Mouse (Mus musculus) midbrain, postnatal 0 days (tissue): ENCODE results near the gene 1810009A15Rik. TPM values are rescaled to one million over a fixed set of nuclear protein-coding genes. Genes with fewer than 3 reads are reported as not detected.

Source experiments
- ATAC-seq: fragments of 200-750 bp; cut with Nextera tagmentation; 2 replicates; pipeline ENCODE4 v1.8.0; 2017; ENCODE audit warnings: moderate number of reproducible peaks, mild to moderate bottlenecking, moderate TSS enrichment, moderate library complexity; ENCODE audit not compliant: low FRiP score
- DNase-seq: peaks from one replicate; pipeline ENCODE4 v3.0.0-alpha.2; 2015; ENCODE audit warnings: low spot score
- H3K27ac ChIP-seq: fragments of 300-500 bp; sonication (generic); 2 replicates; pipeline ENCODE4 v1.5.1; 2014; ENCODE audit warnings: low read depth, mild to moderate bottlenecking, low read length, mixed read lengths
- H3K27me3 ChIP-seq: fragments of 300-500 bp; sonication (generic); 2 replicates; pipeline ENCODE4 v1.6.1; 2014; ENCODE audit warnings: low read length, control low read depth, mixed read lengths; ENCODE audit not compliant: insufficient read depth
- H3K36me3 ChIP-seq: fragments of 300-500 bp; sonication (generic); 2 replicates; pipeline ENCODE4 v1.6.1; 2014; ENCODE audit warnings: low read length, control low read depth, mixed read lengths; ENCODE audit not compliant: insufficient read depth
- H3K4me1 ChIP-seq: fragments of 300-500 bp; sonication (generic); 2 replicates; pipeline ENCODE4 v1.6.1; 2014; ENCODE audit warnings: mild to moderate bottlenecking, control low read depth, antibody characterized with exemption, low read length, mixed read lengths; ENCODE audit not compliant: insufficient read depth
- H3K4me2 ChIP-seq: fragments of 300-500 bp; sonication (generic); 2 replicates; pipeline ENCODE4 v1.6.1; 2014; ENCODE audit warnings: low read depth, mild to moderate bottlenecking, low read length, mixed read lengths; ENCODE audit not compliant: poor library complexity, severe bottlenecking
- H3K4me3 ChIP-seq: fragments of 300-500 bp; sonication (generic); 2 replicates; pipeline ENCODE4 v1.5.1; 2014; ENCODE audit warnings: low read depth, mild to moderate bottlenecking, low read length, moderate library complexity
- H3K9ac ChIP-seq: fragments of 300-500 bp; sonication (generic); replicated peaks from 2 replicates; pipeline ENCODE4 v1.6.1; 2014; ENCODE audit warnings: mild to moderate bottlenecking, low read length, moderate library complexity, mixed read lengths; ENCODE audit not compliant: poor library complexity, severe bottlenecking
- H3K9me3 ChIP-seq: fragments of 300-500 bp; sonication (generic); 2 replicates; pipeline ENCODE4 v1.6.1; 2016; ENCODE audit warnings: low read length, control low read depth
- CTCF ChIP-seq: IDR thresholded peaks from 2 replicates; pipeline ENCODE4 v1.5.1; 2016; ENCODE audit warnings: antibody characterized with exemption, mild to moderate bottlenecking
- WGBS: fragments of 180-500 bp; shearing (Covaris S2); extraction: QIAGEN DNeasy Blood & Tissue Kit; methylation state at CpG from one replicate; pipeline ENCODE4 v1.1.7; 2014; 5-methylcytosine and 5-hydroxymethylcytosine counted together
- microRNA-seq: library from miRNA; unstranded; fragments of <30 nt; microRNA quantifications from one replicate; pipeline ENCODE4, GENCODE M21; 2016; ENCODE audit warnings: borderline number of aligned reads
- polyA plus RNA-seq: library from polyadenylated mRNA; unstranded; fragments of >200 nt; fragmentation: Nextera tagmentation; extraction: Ambion mirVana; gene quantifications from 2 replicates; pipeline ENCODE4 v1.2.1, GENCODE M21; 2015
- total RNA-seq: library from RNA; depleted of rRNA; stranded (reverse); fragments of >200 nt; gene quantifications from 2 replicates; pipeline ENCODE4 v1.2.3, GENCODE M21; 2014; rRNA removed

Gene 1810009A15Rik
- total and polyA plus RNA-seq, 2 experiments from 2014 or later, result 23.7 to 29.2 TPM

- no peaks in the 10 kb centered on the region for H3K27me3 ChIP-seq
- TF ChIP-seq CTCF, result no peak
- no peak overlapping the region for H3K4me2 ChIP-seq
- no peaks in the 10 kb centered on the region for H3K9me3 ChIP-seq
- H3K4me3 ChIP-seq, result no peak overlapping the region
- no peaks in the 10 kb centered on the region for H3K4me1 ChIP-seq
- ATAC-seq, result no peak
- WGBS, result 83% methylated on average over 7 of the region's 7 CpGs
- no peak for DNase-seq
- peaks cover 16% of the 10 kb centered on the region for H3K36me3 ChIP-seq
- H3K9ac ChIP-seq, result no peak overlapping the region
- H3K27ac ChIP-seq, result no peak overlapping the region
Observed at GRCm38 (mm10) chr19:8930771-8931170, 42.1 kb downstream of the 1810009A15Rik start.

DNA sequence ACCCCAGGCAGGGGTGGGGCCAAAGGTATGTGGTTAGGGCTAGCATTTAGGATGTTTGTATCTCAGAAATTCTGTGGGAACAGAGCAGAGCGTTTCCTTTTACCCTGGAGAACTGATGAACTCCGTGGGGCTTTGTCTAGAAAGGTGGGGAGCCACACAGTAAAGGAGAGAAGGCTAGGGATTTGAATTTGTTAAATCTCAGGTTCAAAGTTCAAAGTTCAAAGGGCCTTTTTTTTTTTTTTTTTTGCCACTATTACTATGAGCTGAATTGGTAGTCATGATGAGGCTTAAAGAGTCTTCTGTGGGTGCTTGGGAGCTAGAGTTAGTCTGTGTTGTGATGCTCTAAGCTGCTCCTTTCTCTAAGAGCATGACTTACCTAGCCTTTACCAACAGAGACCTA is 48.1 kb downstream of the 1810009A15Rik start:
- TF ChIP-seq CTCF, result no peak
- ATAC-seq, result no peak

More for the DNA sequence above, 48.1 kb downstream of the 1810009A15Rik start:
- H3K27ac ChIP-seq, result no peak overlapping the region
- no peaks in the 10 kb centered on the region for H3K27me3 ChIP-seq
- H3K9ac ChIP-seq, result no peak overlapping the region
- DNase-seq, result no peak
- no peak overlapping the region for H3K4me2 ChIP-seq
- no peaks in the 10 kb centered on the region; the same call in 1 of the 2 replicates for H3K4me1 ChIP-seq
- 81% methylated on average over 2 of the region's 2 CpGs for WGBS
- no peaks in the 10 kb centered on the region for H3K36me3 ChIP-seq
- H3K4me3 ChIP-seq, result no peak overlapping the region
- no peaks in the 10 kb centered on the region for H3K9me3 ChIP-seq

Small RNA genes lying within 50 kb of the gene (microRNA-seq; reads per million reads assigned to microRNA genes)
- gene Mir5136, result not detected

Other genes starting within 250 kb of the 1810009A15Rik start
Only the 30 nearest of the 33 such genes appear.
- 111 and 133 TPM in 2 replicates for gene Slc3a2, start 165.5 kb upstream of the 1810009A15Rik start, total RNA-seq
- gene Slc3a2, start 165.5 kb upstream of the 1810009A15Rik start, polyA plus RNA-seq, result 212 and 223 TPM in 2 replicates
- 50.9 and 65.7 TPM in 2 replicates for gene Wdr74, start 153.0 kb upstream of the 1810009A15Rik start, total RNA-seq
- gene Wdr74, start 153.0 kb upstream of the 1810009A15Rik start, polyA plus RNA-seq, result 85.9 and 88.2 TPM in 2 replicates
- not detected in 2 replicates for gene 1700092M07Rik, start 148.1 kb upstream of the 1810009A15Rik start, total RNA-seq
- gene 1700092M07Rik, start 148.1 kb upstream of the 1810009A15Rik start, polyA plus RNA-seq, result 0.64 TPM in 1 of 2 replicates, not detected in the other
- 112 and 147 TPM in 2 replicates for gene Stx5a, start 147.4 kb upstream of the 1810009A15Rik start, total RNA-seq
- 104 and 106 TPM in 2 replicates for gene Stx5a, start 147.4 kb upstream of the 1810009A15Rik start, polyA plus RNA-seq
- gene Nxf1, start 131.8 kb upstream of the 1810009A15Rik start, total RNA-seq, result 67.4 and 75.6 TPM in 2 replicates
- gene Nxf1, start 131.8 kb upstream of the 1810009A15Rik start, polyA plus RNA-seq, result 90.0 and 92.8 TPM in 2 replicates
- 210 and 320 TPM in 2 replicates for gene Tmem223, start 117.9 kb upstream of the 1810009A15Rik start, total RNA-seq
- 202 and 230 TPM in 2 replicates for gene Tmem223, start 117.9 kb upstream of the 1810009A15Rik start, polyA plus RNA-seq
- 20.4 and 27.3 TPM in 2 replicates for gene Tmem179b, start 114.4 kb upstream of the 1810009A15Rik start, total RNA-seq
- 19.1 and 21.1 TPM in 2 replicates for gene Tmem179b, start 114.4 kb upstream of the 1810009A15Rik start, polyA plus RNA-seq
- gene Taf6l, start 102.4 kb upstream of the 1810009A15Rik start, total RNA-seq, result 32.5 and 38.7 TPM in 2 replicates
- 25.2 and 26.4 TPM in 2 replicates for gene Taf6l, start 102.4 kb upstream of the 1810009A15Rik start, polyA plus RNA-seq
- 67.2 and 67.5 TPM in 2 replicates for gene Polr2g, start 90.3 kb upstream of the 1810009A15Rik start, total RNA-seq
- gene Polr2g, start 90.3 kb upstream of the 1810009A15Rik start, polyA plus RNA-seq, result 163 and 171 TPM in 2 replicates
- 6.0 and 6.2 TPM in 2 replicates for gene Zbtb3, start 86.3 kb upstream of the 1810009A15Rik start, total RNA-seq
- gene Zbtb3, start 86.3 kb upstream of the 1810009A15Rik start, polyA plus RNA-seq, result 3.2 and 4.5 TPM in 2 replicates
- 63.0 and 63.8 TPM in 2 replicates for gene Ttc9c, start 69.5 kb upstream of the 1810009A15Rik start, total RNA-seq
- gene Ttc9c, start 69.5 kb upstream of the 1810009A15Rik start, polyA plus RNA-seq, result 38.8 and 45.3 TPM in 2 replicates
- gene Hnrnpul2, start 68.8 kb upstream of the 1810009A15Rik start, total RNA-seq, result 25.9 and 36.2 TPM in 2 replicates
- 4.6 and 5.5 TPM in 2 replicates for gene Hnrnpul2, start 68.8 kb upstream of the 1810009A15Rik start, polyA plus RNA-seq
- gene AC129217.1, start 59.1 kb upstream of the 1810009A15Rik start, total RNA-seq, result 5.6 and 12.7 TPM in 2 replicates
- not detected in 2 replicates for gene AC129217.1, start 59.1 kb upstream of the 1810009A15Rik start, polyA plus RNA-seq
- gene Bscl2, start 51.4 kb upstream of the 1810009A15Rik start, total RNA-seq, result 112 and 121 TPM in 2 replicates
- gene Bscl2, start 51.4 kb upstream of the 1810009A15Rik start, polyA plus RNA-seq, result 101 and 108 TPM in 2 replicates
- gene Gng3, start 49.7 kb upstream of the 1810009A15Rik start, total RNA-seq, result 103 and 119 TPM in 2 replicates
- gene Gng3, start 49.7 kb upstream of the 1810009A15Rik start, polyA plus RNA-seq, result 746 and 809 TPM in 2 replicates
- 2.7 and 3.5 TPM in 2 replicates for gene Lrrn4cl, start 38.1 kb upstream of the 1810009A15Rik start, total RNA-seq
- 2.0 and 2.1 TPM in 2 replicates for gene Lrrn4cl, start 38.1 kb upstream of the 1810009A15Rik start, polyA plus RNA-seq
- 73.5 and 73.8 TPM in 2 replicates for gene Ubxn1, start 17.4 kb upstream of the 1810009A15Rik start, total RNA-seq
- 142 and 143 TPM in 2 replicates for gene Ubxn1, start 17.4 kb upstream of the 1810009A15Rik start, polyA plus RNA-seq
- 22.6 and 26.5 TPM in 2 replicates for gene Uqcc3, start 7.9 kb upstream of the 1810009A15Rik start, total RNA-seq
- gene Uqcc3, start 7.9 kb upstream of the 1810009A15Rik start, polyA plus RNA-seq, result 64.2 and 65.0 TPM in 2 replicates
- gene Lbhd1, start 5.1 kb upstream of the 1810009A15Rik start, total RNA-seq, result 4.2 and 6.6 TPM in 2 replicates
- 17.7 and 20.6 TPM in 2 replicates for gene Lbhd1, start 5.1 kb upstream of the 1810009A15Rik start, polyA plus RNA-seq
- not detected in 2 replicates for gene Gm49403, start 4.9 kb upstream of the 1810009A15Rik start, total RNA-seq
- not detected in 2 replicates for gene Gm49403, start 4.9 kb upstream of the 1810009A15Rik start, polyA plus RNA-seq
- gene Gm49416, start 73 bp downstream of the 1810009A15Rik start, total RNA-seq, result 3.8 TPM in 1 of 2 replicates, not detected in the other
- not detected in 2 replicates for gene Gm49416, start 73 bp downstream of the 1810009A15Rik start, polyA plus RNA-seq
- gene Ints5, start 4.2 kb downstream of the 1810009A15Rik start, total RNA-seq, result 30.3 and 37.8 TPM in 2 replicates
- 20.2 and 21.8 TPM in 2 replicates for gene Ints5, start 4.2 kb downstream of the 1810009A15Rik start, polyA plus RNA-seq
- 86.9 and 88.5 TPM in 2 replicates for gene Ganab, start 9.2 kb downstream of the 1810009A15Rik start, total RNA-seq
- 49.4 and 49.8 TPM in 2 replicates for gene Ganab, start 9.2 kb downstream of the 1810009A15Rik start, polyA plus RNA-seq
- gene B3gat3, start 31.5 kb downstream of the 1810009A15Rik start, total RNA-seq, result 111 TPM in 2 replicates
- 95.5 and 99.7 TPM in 2 replicates for gene B3gat3, start 31.5 kb downstream of the 1810009A15Rik start, polyA plus RNA-seq
- 3.0 and 6.3 TPM in 2 replicates for gene Rom1, start 40.5 kb downstream of the 1810009A15Rik start, total RNA-seq
- gene Rom1, start 40.5 kb downstream of the 1810009A15Rik start, polyA plus RNA-seq, result 2.7 and 3.5 TPM in 2 replicates
- 6.3 and 9.3 TPM in 2 replicates for gene Eml3, start 40.7 kb downstream of the 1810009A15Rik start, total RNA-seq
- gene Eml3, start 40.7 kb downstream of the 1810009A15Rik start, polyA plus RNA-seq, result 8.7 and 9.0 TPM in 2 replicates
- gene Mta2, start 53.0 kb downstream of the 1810009A15Rik start, total RNA-seq, result 64.3 and 65.6 TPM in 2 replicates
- 73.6 and 77.9 TPM in 2 replicates for gene Mta2, start 53.0 kb downstream of the 1810009A15Rik start, polyA plus RNA-seq
- 18.1 and 19.0 TPM in 2 replicates for gene Tut1, start 65.0 kb downstream of the 1810009A15Rik start, total RNA-seq
- gene Tut1, start 65.0 kb downstream of the 1810009A15Rik start, polyA plus RNA-seq, result 15.1 and 18.4 TPM in 2 replicates
- 496 and 583 TPM in 2 replicates for gene Eef1g, start 78.2 kb downstream of the 1810009A15Rik start, total RNA-seq
- 258 and 265 TPM in 2 replicates for gene Eef1g, start 78.2 kb downstream of the 1810009A15Rik start, polyA plus RNA-seq
- 13.0 and 19.2 TPM in 2 replicates for gene Ahnak, start 100.4 kb downstream of the 1810009A15Rik start, total RNA-seq
- gene Ahnak, start 100.4 kb downstream of the 1810009A15Rik start, polyA plus RNA-seq, result 4.4 and 5.7 TPM in 2 replicates